Mouse (Mus musculus): ENCODE data around the gene Fgr. TPM values are rescaled to one million over a fixed set of nuclear protein-coding genes. Genes with fewer than 3 reads are reported as not detected.
A peak's percentile ranks its signal among the peaks of the same experiment; 100 is the strongest.

The Fgr gene
- polyA plus RNA-seq, 1 experiment from 2014 or later: 0.44 TPM

DNA sequence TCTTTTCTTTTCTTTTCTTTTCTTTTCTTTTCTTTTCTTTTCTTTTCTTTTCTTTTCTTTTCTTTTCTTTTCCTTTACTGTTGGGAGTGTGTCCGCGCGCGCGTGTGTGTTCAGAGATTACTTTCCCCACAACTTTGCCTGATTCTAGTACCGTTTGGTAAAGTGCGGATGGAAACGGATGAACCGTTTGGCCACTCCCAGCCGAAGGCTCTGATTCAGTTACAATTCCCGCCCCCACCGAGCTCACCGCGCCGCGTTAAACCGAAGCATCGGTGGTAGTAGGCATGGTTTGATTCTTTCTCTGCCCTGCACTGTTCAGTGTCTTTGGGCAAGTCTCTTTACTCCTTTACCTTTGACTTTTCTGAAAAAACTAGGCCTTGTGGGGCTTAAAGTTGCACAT is 65.9 kb downstream of the Fgr start:
- Histone ChIP-seq H3K4me3 (ENCODE audit: low read length) (peak overlapping the region; percentile 65), H3K9me3 (ENCODE audit: low read length) (no peaks in the 10 kb centered on the region), H3K9ac (replicated peaks; ENCODE audit: low read length) (peak overlapping the region; percentile 84), H3K27ac (ENCODE audit: low read length) (peak overlapping the region; percentile 95), H3K4me1 (ENCODE audit: insufficient read depth, low read length) (peaks cover 88% of the 10 kb centered on the region), H3K36me3 (ENCODE audit: insufficient read depth, low read length) (no peaks in the 10 kb centered on the region), H3K27me3 (ENCODE audit: insufficient read depth, low read length) (no peaks in the 10 kb centered on the region), H3K4me2 (replicated peaks; ENCODE audit: low read depth, low read length) (peak overlapping the region; percentile 100)
- WGBS: 3% methylated on average over 18 of the region's 18 CpGs
- no peak for ATAC-seq (ENCODE audit: low FRiP score, low TSS enrichment)

DNA sequence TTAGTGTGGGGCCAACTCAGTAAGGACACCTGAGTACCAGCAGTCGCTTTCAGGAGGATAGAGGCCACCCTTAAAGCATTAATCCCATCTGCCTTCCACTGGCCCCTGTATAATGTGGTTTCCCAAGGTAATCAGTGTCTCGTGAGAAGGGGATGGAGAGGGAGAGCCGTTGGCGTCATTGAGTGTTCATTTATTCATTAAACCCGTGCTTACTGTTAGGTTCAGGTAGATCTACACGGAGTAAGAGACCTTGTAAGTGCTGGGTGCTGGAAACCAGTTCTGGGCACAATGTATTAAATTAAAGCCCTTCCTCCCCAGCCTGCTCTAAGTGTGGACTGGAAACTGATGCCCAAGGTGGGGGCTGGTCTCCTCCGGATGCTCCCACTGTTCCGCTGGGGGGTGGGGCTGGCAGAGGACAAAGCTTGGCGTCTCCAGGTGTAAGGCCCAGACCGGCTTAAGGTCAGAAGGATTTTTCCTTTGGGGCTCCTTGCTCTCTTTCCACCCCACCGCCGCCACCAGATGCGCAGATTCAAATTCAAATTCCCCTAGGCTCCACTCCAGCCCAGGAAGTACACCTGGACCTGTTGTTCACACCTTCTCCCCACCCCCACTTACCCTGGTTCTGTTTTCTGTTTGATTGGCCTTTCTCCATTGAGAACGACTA is 66.5 kb downstream of the Fgr start:
- Histone ChIP-seq H3K27me3 (ENCODE audit: insufficient read depth, low read length) (no peaks in the 10 kb centered on the region), H3K36me3 (ENCODE audit: insufficient read depth, low read length) (no peaks in the 10 kb centered on the region), H3K9me3 (ENCODE audit: low read length) (no peaks in the 10 kb centered on the region), H3K27ac (ENCODE audit: low read length) (peak overlapping the region; percentile 95), H3K4me2 (replicated peaks; ENCODE audit: low read depth, low read length) (peak overlapping the region; percentile 100), H3K4me1 (ENCODE audit: insufficient read depth, low read length) (peaks cover 89% of the 10 kb centered on the region), H3K9ac (replicated peaks; ENCODE audit: low read length) (peak overlapping the region; percentile 84), H3K4me3 (ENCODE audit: low read length) (peak overlapping the region; percentile 65)
- ATAC-seq (ENCODE audit: low FRiP score, low TSS enrichment): no peak
- 31% methylated on average over 14 of the region's 14 CpGs for WGBS

GRCm38 (mm10) chr4:133042244-133042643 is 68.3 kb downstream of the Fgr start:
- Histone ChIP-seq H3K27me3 (ENCODE audit: insufficient read depth, low read length) (no peaks in the 10 kb centered on the region), H3K27ac (ENCODE audit: low read length) (peak overlapping the region; percentile 95), H3K9me3 (ENCODE audit: low read length) (no peaks in the 10 kb centered on the region), H3K4me1 (ENCODE audit: insufficient read depth, low read length) (peaks cover 93% of the 10 kb centered on the region), H3K36me3 (ENCODE audit: insufficient read depth, low read length) (no peaks in the 10 kb centered on the region), H3K4me3 (ENCODE audit: low read length) (peak overlapping the region; percentile 30), H3K9ac (replicated peaks; ENCODE audit: low read length) (peak overlapping the region; percentile 61), H3K4me2 (replicated peaks; ENCODE audit: low read depth, low read length) (peak overlapping the region; percentile 100)
- 32% methylated on average over 4 of the region's 4 CpGs for WGBS
- ATAC-seq (ENCODE audit: low FRiP score, low TSS enrichment): no peak

GRCm38 (mm10) chr4:133042651-133043635 is 69.0 kb downstream of the Fgr start:
- peaks cover 93% of the 10 kb centered on the region for H3K4me1 ChIP-seq (ENCODE audit: insufficient read depth, low read length)
- ATAC-seq (ENCODE audit: low FRiP score, low TSS enrichment): 0 out of 2 replicates have a peak, but pooled peaks have one; percentile 9
- H3K9me3 ChIP-seq (ENCODE audit: low read length): no peaks in the 10 kb centered on the region
- peak overlapping the region; percentile 95 for H3K27ac ChIP-seq (ENCODE audit: low read length)
- no peaks in the 10 kb centered on the region for H3K27me3 ChIP-seq (ENCODE audit: insufficient read depth, low read length)
- H3K36me3 ChIP-seq (ENCODE audit: insufficient read depth, low read length): no peaks in the 10 kb centered on the region
- 6% methylated on average over 26 of the region's 28 CpGs for WGBS
- peak overlapping the region; percentile 30 for H3K4me3 ChIP-seq (ENCODE audit: low read length)
- peak overlapping the region; percentile 100 for H3K4me2 ChIP-seq (replicated peaks; ENCODE audit: low read depth, low read length)
- H3K9ac ChIP-seq (replicated peaks; ENCODE audit: low read length): peak overlapping the region; percentile 61

- Histone ChIP-seq H3K27me3 (ENCODE audit: insufficient read depth, low read length) (no peaks in the 10 kb centered on the region), H3K4me1 (ENCODE audit: insufficient read depth, low read length) (peaks cover 99% of the 10 kb centered on the region), H3K27ac (ENCODE audit: low read length) (peak overlapping the region; percentile 95), H3K9me3 (ENCODE audit: low read length) (no peaks in the 10 kb centered on the region), H3K36me3 (ENCODE audit: insufficient read depth, low read length) (no peaks in the 10 kb centered on the region), H3K9ac (replicated peaks; ENCODE audit: low read length) (peak overlapping the region; percentile 61), H3K4me3 (ENCODE audit: low read length) (no peak overlapping the region), H3K4me2 (replicated peaks; ENCODE audit: low read depth, low read length) (peak overlapping the region; percentile 100; the same call in 1 of the 2 replicates)
- 0 out of 2 replicates have a peak, but pooled peaks have one; percentile 17 for ATAC-seq (ENCODE audit: low FRiP score, low TSS enrichment)
- 36% methylated on average over 6 of the region's 6 CpGs for WGBS
Observed at GRCm38 (mm10) chr4:133043798-133044646, 70.1 kb downstream of the Fgr start.

GRCm38 (mm10) chr4:133044647-133045094 is 70.8 kb downstream of the Fgr start:
- Histone ChIP-seq H3K9me3 (ENCODE audit: low read length) (no peaks in the 10 kb centered on the region), H3K36me3 (ENCODE audit: insufficient read depth, low read length) (no peaks in the 10 kb centered on the region), H3K4me3 (ENCODE audit: low read length) (no peak overlapping the region), H3K27me3 (ENCODE audit: insufficient read depth, low read length) (no peaks in the 10 kb centered on the region), H3K27ac (ENCODE audit: low read length) (peak overlapping the region; percentile 95), H3K4me1 (ENCODE audit: insufficient read depth, low read length) (peaks cover 100% of the 10 kb centered on the region), H3K9ac (replicated peaks; ENCODE audit: low read length) (0 out of 2 replicates have a peak overlapping the region, but pooled peaks have one; percentile 6), H3K4me2 (replicated peaks; ENCODE audit: low read depth, low read length) (peak overlapping the region; percentile 17)
- 25% methylated on average over 6 of the region's 6 CpGs for WGBS
- no peak for ATAC-seq (ENCODE audit: low FRiP score, low TSS enrichment)

- WGBS: 43% methylated on average over 11 of the region's 11 CpGs
- H3K27me3 ChIP-seq (ENCODE audit: insufficient read depth, low read length): no peaks in the 10 kb centered on the region
- no peak overlapping the region for H3K4me2 ChIP-seq (replicated peaks; ENCODE audit: low read depth, low read length)
- H3K27ac ChIP-seq (ENCODE audit: low read length): peak overlapping the region; percentile 95; the same call in 1 of the 2 replicates
- H3K4me1 ChIP-seq (ENCODE audit: insufficient read depth, low read length): peaks cover 100% of the 10 kb centered on the region
- peak overlapping the region; percentile 30 for H3K9ac ChIP-seq (replicated peaks; ENCODE audit: low read length)
- no peaks in the 10 kb centered on the region for H3K9me3 ChIP-seq (ENCODE audit: low read length)
- H3K4me3 ChIP-seq (ENCODE audit: low read length): no peak overlapping the region
- H3K36me3 ChIP-seq (ENCODE audit: insufficient read depth, low read length): no peaks in the 10 kb centered on the region
- no peak for ATAC-seq (ENCODE audit: low FRiP score, low TSS enrichment)
Observed at GRCm38 (mm10) chr4:133045771-133046474, 72.0 kb downstream of the Fgr start.

DNA sequence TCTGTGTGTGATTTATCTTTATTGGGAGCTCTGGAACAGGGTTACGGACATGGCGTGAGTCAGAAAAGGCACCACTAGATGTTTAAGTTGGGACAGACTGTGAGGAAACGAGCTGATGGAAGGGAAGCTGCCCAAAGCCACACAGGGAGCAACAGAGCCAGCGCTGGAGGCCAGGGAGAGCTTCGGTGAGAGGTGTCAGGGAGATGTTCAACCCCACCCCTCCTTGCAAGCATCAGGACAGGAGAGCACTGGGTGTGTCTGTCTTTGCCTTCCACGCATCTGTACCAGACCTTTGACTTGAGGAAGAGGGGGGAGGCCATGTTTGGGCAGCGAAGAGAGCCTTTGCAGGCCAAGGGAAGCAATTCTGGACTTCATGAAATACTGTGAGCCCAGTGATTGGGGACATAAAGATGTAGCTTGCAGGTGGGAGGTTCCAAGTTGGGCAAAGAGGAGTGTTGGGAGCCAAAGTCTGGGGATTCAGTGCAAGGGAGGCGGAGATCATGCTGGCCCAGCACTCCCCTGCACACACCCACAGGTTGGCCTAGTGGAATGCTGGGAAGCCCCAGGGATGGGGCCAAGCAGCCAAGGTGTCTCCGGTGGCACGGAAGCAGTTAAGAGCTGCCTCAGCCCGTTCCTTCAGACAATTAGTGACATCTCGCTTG is 72.9 kb downstream of the Fgr start:
- Histone ChIP-seq H3K4me1 (ENCODE audit: insufficient read depth, low read length) (peaks cover 100% of the 10 kb centered on the region), H3K4me3 (ENCODE audit: low read length) (no peak overlapping the region), H3K27ac (ENCODE audit: low read length) (peak overlapping the region; percentile 95), H3K4me2 (replicated peaks; ENCODE audit: low read depth, low read length) (no peak overlapping the region), H3K36me3 (ENCODE audit: insufficient read depth, low read length) (no peaks in the 10 kb centered on the region), H3K9me3 (ENCODE audit: low read length) (no peaks in the 10 kb centered on the region), H3K27me3 (ENCODE audit: insufficient read depth, low read length) (no peaks in the 10 kb centered on the region), H3K9ac (replicated peaks; ENCODE audit: low read length) (0 out of 2 replicates have a peak overlapping the region, but pooled peaks have one; percentile 40)
- ATAC-seq (ENCODE audit: low FRiP score, low TSS enrichment): no peak
- 29% methylated on average over 12 of the region's 12 CpGs for WGBS
